Mouse (Mus musculus) cerebellum, adult 2 months (tissue): ENCODE data around the gene Ube2e2.

Source experiments
- CTCF ChIP-seq: fragments of 200-500 bp; IDR thresholded peaks from 2 replicates; pipeline ENCODE4 v1.5.1; 2011; ENCODE audit warnings: low read depth, mild to moderate bottlenecking, control low read depth, low read length, moderate library complexity, borderline replicate concordance; ENCODE audit not compliant: insufficient read depth
- POLR2A ChIP-seq: fragments of 200-500 bp; IDR thresholded peaks from 2 replicates; pipeline ENCODE4 v1.6.1; 2011; ENCODE audit warnings: low read length, control low read depth, borderline replicate concordance; ENCODE audit not compliant: insufficient read depth

DNA sequence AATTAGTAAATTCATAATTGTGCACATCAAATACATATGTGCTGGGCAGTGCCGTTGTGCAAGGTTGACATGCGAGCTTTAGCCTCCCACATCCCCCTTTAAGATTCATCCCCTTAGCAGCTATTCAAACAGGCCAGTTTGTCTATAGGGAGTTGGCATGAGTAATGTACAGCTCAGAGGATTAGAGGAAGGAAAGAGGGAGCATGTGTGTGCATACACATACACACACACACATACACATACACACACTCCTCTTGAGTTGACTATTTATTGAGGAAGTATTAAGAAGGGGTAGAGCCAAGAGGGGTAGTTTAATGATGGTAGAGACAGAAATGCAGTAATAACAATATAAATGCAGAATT is 339.5 kb downstream of the Ube2e2 start:
- TF ChIP-seq POLR2A (no peak), CTCF (no peak)
